In genomic region chr6:124472801-124473200, GRCm38 (mm10) we compare ENCODE assay signal across 8 mouse cellular contexts. TPM values are rescaled to one million over a fixed set of nuclear protein-coding genes. Genes with fewer than 3 reads are reported as not detected.
DNase-seq lines count a peak whose midpoint lies in the region; ATAC-seq lines count a peak whose summit lies in the region.

No protein-coding gene starts in this region.

- ATAC-seq in CD4-positive, CD25-positive, alpha-beta regulatory T cell, adult 4 months, result no peak
- ATAC-seq in hematopoietic stem cell, adult 5-6 weeks (replicated peaks in 1 of 2; ENCODE audit: insufficient read depth in 1 of 2, low FRiP score in 2 of 2, low TSS enrichment in 1 of 2, low read depth in 1 of 2, poor library complexity in 2 of 2, severe bottlenecking in 2 of 2), result peak; percentile 66 to 68
- ATAC-seq in megakaryocyte, adult 5-6 weeks (ENCODE audit: poor library complexity, severe bottlenecking), result peak; percentile 76

- peak; percentile 27 for DNase-seq in CD4-positive, CD25-positive, alpha-beta regulatory T cell, adult 2 months (ENCODE audit: low read depth, low spot score)
- peak; percentile 64 to 66 for DNase-seq in layer of hippocampus, postnatal 10 days (ENCODE audit: low spot score in 2 of 2)
- no peak for DNase-seq in layer of hippocampus, postnatal 36 days
- peak; percentile 51 for DNase-seq in adrenal gland, adult 2 months
- DNase-seq in adipocyte (ENCODE audit: low spot score), result no peak

RNA-seq across cellular contexts. Expression of gene Clstn3, which starts 8.2 kb away (rescaled TPM):
- polyA plus RNA-seq in CD4-positive, CD25-positive, alpha-beta regulatory T cell, adult 4 months (2017; shearing (Covaris generic)), result under 1 TPM in 1 of 2 experiments, not detected in 1; 0.13 TPM
- total RNA-seq in layer of hippocampus, postnatal 10 days (2021), result 100 to 1,000 TPM; 272 to 280 TPM
- total RNA-seq in layer of hippocampus, postnatal 36 days (2021), result 100 to 1,000 TPM; 255 to 264 TPM
- total RNA-seq in adrenal gland, adult 2 months (2021), result 100 to 1,000 TPM in 1 of 2 experiments, 10 to 100 TPM in 1; 91.8 to 146 TPM
- polyA plus RNA-seq in adrenal gland, adult 2 months (2012; rRNA removed), result 62.4 and 91.3 TPM in 2 replicates
- total RNA-seq in hematopoietic stem cell, adult 5-6 weeks (2017), result 13.4 and 23.8 TPM in 2 replicates
- 0.11 and 1.2 TPM in 2 replicates for total RNA-seq in megakaryocyte, adult 5-6 weeks (2015)
- total RNA-seq in megakaryocyte, adult 5-6 weeks (2017), result 0.51 and 0.73 TPM in 2 replicates

RNA-seq across cellular contexts. Expression of gene C1rl, which starts 20.1 kb away (rescaled TPM):
- not detected for polyA plus RNA-seq in CD4-positive, CD25-positive, alpha-beta regulatory T cell, adult 4 months (2017; shearing (Covaris generic))
- total RNA-seq in layer of hippocampus, postnatal 10 days (2021), result under 1 TPM; 0.25 to 0.34 TPM
- under 1 TPM; 0.13 to 0.15 TPM for total RNA-seq in layer of hippocampus, postnatal 36 days (2021)
- total RNA-seq in adrenal gland, adult 2 months (2021), result 10 to 100 TPM; 20.6 to 22.0 TPM
- 11.2 and 13.4 TPM in 2 replicates for polyA plus RNA-seq in adrenal gland, adult 2 months (2012; rRNA removed)
- 6.6 and 8.1 TPM in 2 replicates for total RNA-seq in hematopoietic stem cell, adult 5-6 weeks (2017)
- total RNA-seq in megakaryocyte, adult 5-6 weeks (2015), result 9.2 and 11.8 TPM in 2 replicates
- 15.1 and 15.9 TPM in 2 replicates for total RNA-seq in megakaryocyte, adult 5-6 weeks (2017)

RNA-seq across cellular contexts. Expression of gene C1ra, which starts 39.4 kb away (rescaled TPM):
- polyA plus RNA-seq in CD4-positive, CD25-positive, alpha-beta regulatory T cell, adult 4 months (2017; shearing (Covaris generic)), result under 1 TPM; 0.19 to 0.39 TPM
- under 1 TPM; 0.30 to 0.47 TPM for total RNA-seq in layer of hippocampus, postnatal 10 days (2021)
- under 1 TPM; 0.51 to 0.72 TPM for total RNA-seq in layer of hippocampus, postnatal 36 days (2021)
- total RNA-seq in adrenal gland, adult 2 months (2021), result 10 to 100 TPM; 48.6 to 68.2 TPM
- 20.3 and 27.2 TPM in 2 replicates for polyA plus RNA-seq in adrenal gland, adult 2 months (2012; rRNA removed)
- 11.0 and 13.7 TPM in 2 replicates for total RNA-seq in hematopoietic stem cell, adult 5-6 weeks (2017)
- 4.7 and 4.8 TPM in 2 replicates for total RNA-seq in megakaryocyte, adult 5-6 weeks (2015)
- total RNA-seq in megakaryocyte, adult 5-6 weeks (2017), result 3.4 and 3.8 TPM in 2 replicates

RNA-seq across cellular contexts. Expression of gene Pex5, which starts 57.9 kb away (rescaled TPM):
- polyA plus RNA-seq in CD4-positive, CD25-positive, alpha-beta regulatory T cell, adult 4 months (2017; shearing (Covaris generic)), result 10 to 100 TPM in 1 of 2 experiments, 1 to 10 TPM in 1; 8.4 to 15.3 TPM
- total RNA-seq in layer of hippocampus, postnatal 10 days (2021), result 10 to 100 TPM; 70.2 to 81.5 TPM
- total RNA-seq in layer of hippocampus, postnatal 36 days (2021), result 10 to 100 TPM; 60.9 to 64.6 TPM
- 10 to 100 TPM; 71.0 to 99.9 TPM for total RNA-seq in adrenal gland, adult 2 months (2021)
- 44.9 and 47.5 TPM in 2 replicates for polyA plus RNA-seq in adrenal gland, adult 2 months (2012; rRNA removed)
- total RNA-seq in hematopoietic stem cell, adult 5-6 weeks (2017), result 23.6 and 37.3 TPM in 2 replicates
- 16.1 and 16.8 TPM in 2 replicates for total RNA-seq in megakaryocyte, adult 5-6 weeks (2015)
- total RNA-seq in megakaryocyte, adult 5-6 weeks (2017), result 17.7 and 18.4 TPM in 2 replicates

Comparison
In these comparisons a context has a peak if more than half of its experiments do, and no peak if none do; other contexts are left out.
1. DNase-seq: peak in CD4-positive, CD25-positive, alpha-beta regulatory T cell, adult 2 months (single experiment), layer of hippocampus, postnatal 10 days (2 of 2) and adrenal gland, adult 2 months (single experiment); none in layer of hippocampus, postnatal 36 days (0 of 2) and adipocyte (single experiment).